In genomic region chr2:51139912-51140446, GRCm38 (mm10) we compare ENCODE assay signal across 8 mouse cellular contexts. TPM values are rescaled to one million over a fixed set of nuclear protein-coding genes. Genes with fewer than 3 reads are reported as not detected.
DNase-seq lines count a peak whose midpoint lies in the region; ATAC-seq lines count a peak whose summit lies in the region.

No protein-coding gene starts in this region.

- H3K4me2 ChIP-seq in heart, embryonic 13.5 days: peak overlapping the region; percentile 67
- peak overlapping the region; percentile 73 for H3K4me2 ChIP-seq in embryonic facial prominence, embryonic 12.5 days (replicated peaks)
- H3K4me2 ChIP-seq in hindbrain, embryonic 16.5 days (ENCODE audit: low read length): peak overlapping the region; percentile 54
- H3K4me2 ChIP-seq in midbrain, embryonic 14.5 days (ENCODE audit: low read length): peak overlapping the region; percentile 73

- no peak for ATAC-seq in heart, embryonic 13.5 days (ENCODE audit: extremely low read depth, insufficient number of reproducible peaks, low FRiP score, low TSS enrichment)
- no peak for ATAC-seq in embryonic facial prominence, embryonic 12.5 days (ENCODE audit: insufficient number of reproducible peaks, insufficient read depth, low FRiP score, low TSS enrichment)
- ATAC-seq in hindbrain, embryonic 16.5 days: no peak
- 0 out of 2 replicates have a peak, but pooled peaks have one; percentile 34 for ATAC-seq in midbrain, embryonic 14.5 days (ENCODE audit: low FRiP score, low TSS enrichment)
- ATAC-seq in cerebellum, adult (ENCODE audit: insufficient number of reproducible peaks, low FRiP score, low TSS enrichment): no peak

- peak overlapping the region; percentile 66 for H3K9ac ChIP-seq in heart, embryonic 13.5 days
- H3K9ac ChIP-seq in embryonic facial prominence, embryonic 12.5 days: no peak overlapping the region
- H3K9ac ChIP-seq in hindbrain, embryonic 16.5 days (ENCODE audit: low read depth, low read length): no peak overlapping the region
- peak overlapping the region; percentile 34; the same call in 1 of the 2 replicates for H3K9ac ChIP-seq in midbrain, embryonic 14.5 days (replicated peaks; ENCODE audit: low read length)

- H3K9me3 ChIP-seq in heart, embryonic 13.5 days: no peaks in the 10 kb centered on the region
- no peaks in the 10 kb centered on the region for H3K9me3 ChIP-seq in embryonic facial prominence, embryonic 12.5 days
- no peaks in the 10 kb centered on the region for H3K9me3 ChIP-seq in hindbrain, embryonic 16.5 days (ENCODE audit: control insufficient read depth, low read length)
- no peaks in the 10 kb centered on the region for H3K9me3 ChIP-seq in midbrain, embryonic 14.5 days (ENCODE audit: control insufficient read depth, low read length)

- H3K4me3 ChIP-seq in heart, embryonic 13.5 days: no peak overlapping the region
- H3K4me3 ChIP-seq in embryonic facial prominence, embryonic 12.5 days: no peak overlapping the region
- H3K4me3 ChIP-seq in hindbrain, embryonic 16.5 days (ENCODE audit: low read length): no peak overlapping the region
- peak overlapping the region; percentile 98 for H3K4me3 ChIP-seq in midbrain, embryonic 14.5 days (replicated peaks; ENCODE audit: low read depth, low read length)

- DNase-seq in heart, adult 11 months: no peak
- DNase-seq in midbrain, embryonic 14.5 days: peak; percentile 42
- DNase-seq in right cerebral cortex, adult 18-20 months: no peak
- no peak for DNase-seq in thymus, postnatal 14 days

- no peaks in the 10 kb centered on the region for H3K27me3 ChIP-seq in heart, embryonic 13.5 days (replicated peaks)
- no peaks in the 10 kb centered on the region for H3K27me3 ChIP-seq in embryonic facial prominence, embryonic 12.5 days
- no peaks in the 10 kb centered on the region for H3K27me3 ChIP-seq in hindbrain, embryonic 16.5 days (replicated peaks; ENCODE audit: control insufficient read depth, insufficient read depth, low read length)
- no peaks in the 10 kb centered on the region for H3K27me3 ChIP-seq in midbrain, embryonic 14.5 days (ENCODE audit: control insufficient read depth, insufficient read depth, low read length)

- peaks cover 32% of the 10 kb centered on the region for H3K36me3 ChIP-seq in heart, embryonic 13.5 days
- H3K36me3 ChIP-seq in embryonic facial prominence, embryonic 12.5 days: peaks cover 35% of the 10 kb centered on the region
- H3K36me3 ChIP-seq in hindbrain, embryonic 16.5 days (ENCODE audit: control insufficient read depth, insufficient read depth, low read length): no peaks in the 10 kb centered on the region
- peaks cover 43% of the 10 kb centered on the region for H3K36me3 ChIP-seq in midbrain, embryonic 14.5 days (ENCODE audit: control insufficient read depth, insufficient read depth, low read length)

- H3K4me1 ChIP-seq in heart, embryonic 13.5 days: peaks cover 69% of the 10 kb centered on the region
- H3K4me1 ChIP-seq in embryonic facial prominence, embryonic 12.5 days: peaks cover 67% of the 10 kb centered on the region
- peaks cover 50% of the 10 kb centered on the region for H3K4me1 ChIP-seq in hindbrain, embryonic 16.5 days (ENCODE audit: control insufficient read depth, insufficient read depth, low read depth, low read length)
- peaks cover 66% of the 10 kb centered on the region for H3K4me1 ChIP-seq in midbrain, embryonic 14.5 days (ENCODE audit: control insufficient read depth, insufficient read depth, low read length)

- 11% methylated on average over 6 of the region's 6 CpGs for WGBS in heart, embryonic 13.5 days
- 4% methylated on average over 6 of the region's 6 CpGs for WGBS in embryonic facial prominence, embryonic 12.5 days
- 9% methylated on average over 6 of the region's 6 CpGs for WGBS in hindbrain, embryonic 16.5 days
- WGBS in midbrain, embryonic 14.5 days: 2% methylated on average over 6 of the region's 6 CpGs

- peak overlapping the region; percentile 77 for H3K27ac ChIP-seq in heart, embryonic 13.5 days (replicated peaks)
- H3K27ac ChIP-seq in embryonic facial prominence, embryonic 12.5 days: peak overlapping the region; percentile 46; the same call in 1 of the 2 replicates
- no peak overlapping the region for H3K27ac ChIP-seq in hindbrain, embryonic 16.5 days (ENCODE audit: low read depth, low read length)
- peak overlapping the region; percentile 81 for H3K27ac ChIP-seq in midbrain, embryonic 14.5 days (replicated peaks; ENCODE audit: low read depth, low read length)

RNA-seq across cellular contexts. Expression of gene Rnd3, which starts 8.9 kb away (rescaled TPM):
- polyA plus RNA-seq in heart, embryonic 13.5 days (2015; fragmentation: Nextera tagmentation; extraction: Ambion mirVana): 27.3 and 28.4 TPM in 2 replicates
- 158 and 164 TPM in 2 replicates for polyA plus RNA-seq in embryonic facial prominence, embryonic 12.5 days (2016; fragmentation: Nextera tagmentation; extraction: Ambion mirVana)
- 82.6 and 106 TPM in 2 replicates for polyA plus RNA-seq in hindbrain, embryonic 16.5 days (2015; fragmentation: Nextera tagmentation; extraction: Ambion mirVana)
- 210 and 322 TPM in 2 replicates for polyA plus RNA-seq in midbrain, embryonic 14.5 days (2014; fragmentation: Nextera tagmentation; extraction: Ambion mirVana)

Comparison
In these comparisons a context has a peak if more than half of its experiments do, and no peak if none do; other contexts are left out.
1. H3K9ac ChIP-seq: peak in heart, embryonic 13.5 days (single experiment) and midbrain, embryonic 14.5 days (single experiment); none in embryonic facial prominence, embryonic 12.5 days (single experiment) and hindbrain, embryonic 16.5 days (single experiment).
2. Peak in every context shown above with its lines, with median percentiles within 50 percentile points of each other: H3K4me2 ChIP-seq.